In genomic region chr1:171258921-171259320, GRCm38 (mm10) we compare ENCODE assay signal across 21 mouse cellular contexts. TPM values are rescaled to one million over a fixed set of nuclear protein-coding genes. Genes with fewer than 3 reads are reported as not detected.
DNase-seq lines count a peak whose midpoint lies in the region; ATAC-seq lines count a peak whose summit lies in the region.
"Had no signal": no experiment of that assay in that cellular context is flagged by ENCODE, and none has a peak within 500 bp of the region (broad histone marks: within the 10 kb centered on the region; RNA-seq: fewer than 3 reads in every experiment).

No protein-coding gene starts in this region.

- no peak for ATAC-seq in heart, embryonic 13.5 days (ENCODE audit: extremely low read depth, insufficient number of reproducible peaks, low FRiP score, low TSS enrichment)
- ATAC-seq in common myeloid progenitor, adult 5-6 weeks (replicated peaks; ENCODE audit: low read depth, poor library complexity, severe bottlenecking), result 0 out of 2 replicates have a peak, but pooled peaks have one; percentile 20
- ATAC-seq: forebrain, postnatal 0 days; midbrain, embryonic 13.5 days had no signal

- no peaks in the 10 kb centered on the region for H3K9me3 ChIP-seq in heart, embryonic 13.5 days
- H3K9me3 ChIP-seq: embryonic facial prominence, embryonic 13.5 days; hindbrain, embryonic 10.5 days; limb, embryonic 15.5 days; midbrain, embryonic 13.5 days; neural tube, embryonic 12.5 days had no signal

- no peak overlapping the region for H3K27ac ChIP-seq in heart, embryonic 13.5 days (replicated peaks)
- H3K27ac ChIP-seq: embryonic facial prominence, embryonic 13.5 days; hindbrain, embryonic 10.5 days; layer of hippocampus, adult 2 months; limb, embryonic 15.5 days; midbrain, embryonic 13.5 days; neural tube, embryonic 12.5 days had no signal

- H3K4me2 ChIP-seq in heart, embryonic 13.5 days, result peak overlapping the region; percentile 38
- H3K4me2 ChIP-seq: embryonic facial prominence, embryonic 13.5 days; limb, embryonic 15.5 days; lung, embryonic 14.5 days; midbrain, embryonic 13.5 days; neural tube, embryonic 12.5 days had no signal

- intact Hi-C loops in heart, postnatal 14 days (cut with DNase I), result no loop called here

- H3K4me3 ChIP-seq in heart, embryonic 13.5 days, result no peak overlapping the region
- H3K4me3 ChIP-seq: embryonic facial prominence, embryonic 13.5 days; hindbrain, embryonic 10.5 days; layer of hippocampus, adult 2 months; limb, embryonic 15.5 days; midbrain, embryonic 13.5 days; neural tube, embryonic 12.5 days had no signal

- peak overlapping the region; percentile 33; the same call in 1 of the 2 replicates for H3K9ac ChIP-seq in heart, embryonic 13.5 days
- H3K9ac ChIP-seq: embryonic facial prominence, embryonic 13.5 days; forebrain, postnatal 0 days; limb, embryonic 15.5 days; lung, embryonic 14.5 days; midbrain, embryonic 13.5 days; neural tube, embryonic 12.5 days had no signal

- H3K36me3 ChIP-seq in heart, embryonic 13.5 days, result 0 out of 2 replicates have a peak, but pooled peaks cover 4% of the 10 kb centered on the region

- 55% methylated on average over 17 of the region's 17 CpGs for WGBS in heart, embryonic 13.5 days

- H3K27me3 ChIP-seq in heart, embryonic 13.5 days (replicated peaks), result no peaks in the 10 kb centered on the region
- H3K27me3 ChIP-seq: embryonic facial prominence, embryonic 13.5 days; limb, embryonic 15.5 days; midbrain, embryonic 13.5 days; neural tube, embryonic 12.5 days had no signal

- DNase-seq in cerebellum, adult 11-12 months, result peak; percentile 6
- no peak for DNase-seq in cerebellum, postnatal 10 days
- no peak for DNase-seq in heart, postnatal 14 days
- DNase-seq in 3134 (ENCODE audit: extremely low read depth, insufficient read length, low spot score), result peak; percentile 77
- no peak for DNase-seq in layer of hippocampus, postnatal 14 days (ENCODE audit: low spot score in 2 of 2)
- DNase-seq: adrenal gland, postnatal 10 days; cerebellum, adult 9-11 months; forebrain, postnatal 0 days; kidney, adult 2 months; kidney, postnatal 14 days; lung, embryonic 14.5 days; lung, postnatal 4 days; right cerebral cortex, postnatal 4 days had no signal

- peaks cover 16% of the 10 kb centered on the region for H3K4me1 ChIP-seq in heart, embryonic 13.5 days
- H3K4me1 ChIP-seq: neural tube, embryonic 12.5 days had no signal

RNA-seq across cellular contexts. Expression of gene Ndufs2, which starts 7.7 kb away (rescaled TPM):
- polyA plus RNA-seq in heart, embryonic 13.5 days (2015; fragmentation: Nextera tagmentation; extraction: Ambion mirVana), result 424 and 495 TPM in 2 replicates
- total RNA-seq in heart, postnatal 14 days (2021), result 1,000 to 10,000 TPM; 1,236 to 1,272 TPM
- total RNA-seq in common myeloid progenitor, adult 5-6 weeks (2017), result 198 and 334 TPM in 2 replicates
- 100 to 1,000 TPM; 274 to 282 TPM for total RNA-seq in layer of hippocampus, postnatal 14 days (2021)

RNA-seq across cellular contexts. Expression of gene Adamts4, which starts 8.7 kb away (rescaled TPM):
- 3.5 and 3.6 TPM in 2 replicates for polyA plus RNA-seq in heart, embryonic 13.5 days (2015; fragmentation: Nextera tagmentation; extraction: Ambion mirVana)
- total RNA-seq in heart, postnatal 14 days (2021), result 1 to 10 TPM; 2.9 to 3.6 TPM
- total RNA-seq in common myeloid progenitor, adult 5-6 weeks (2017), result not detected in 2 replicates
- total RNA-seq in layer of hippocampus, postnatal 14 days (2021), result 10 to 100 TPM; 31.5 to 34.6 TPM

RNA-seq across cellular contexts. Expression of gene B4galt3, which starts 11.2 kb away (rescaled TPM):
- 54.6 and 55.1 TPM in 2 replicates for polyA plus RNA-seq in heart, embryonic 13.5 days (2015; fragmentation: Nextera tagmentation; extraction: Ambion mirVana)
- 10 to 100 TPM; 19.5 to 25.7 TPM for total RNA-seq in heart, postnatal 14 days (2021)
- 11.0 and 32.0 TPM in 2 replicates for total RNA-seq in common myeloid progenitor, adult 5-6 weeks (2017)
- 10 to 100 TPM; 54.8 to 62.8 TPM for total RNA-seq in layer of hippocampus, postnatal 14 days (2021)

RNA-seq across cellular contexts. Expression of gene Ppox, which starts 22.1 kb away (rescaled TPM):
- polyA plus RNA-seq in heart, embryonic 13.5 days (2015; fragmentation: Nextera tagmentation; extraction: Ambion mirVana), result 36.1 and 42.1 TPM in 2 replicates
- total RNA-seq in heart, postnatal 14 days (2021), result 10 to 100 TPM; 16.4 to 21.3 TPM
- total RNA-seq in common myeloid progenitor, adult 5-6 weeks (2017), result 17.7 and 18.0 TPM in 2 replicates
- total RNA-seq in layer of hippocampus, postnatal 14 days (2021), result 10 to 100 TPM; 24.2 to 25.2 TPM

RNA-seq across cellular contexts. Expression of gene Fcer1g, which starts 24.8 kb away (rescaled TPM):
- 29.5 and 33.1 TPM in 2 replicates for polyA plus RNA-seq in heart, embryonic 13.5 days (2015; fragmentation: Nextera tagmentation; extraction: Ambion mirVana)
- 10 to 100 TPM; 10.2 to 11.6 TPM for total RNA-seq in heart, postnatal 14 days (2021)
- total RNA-seq in common myeloid progenitor, adult 5-6 weeks (2017), result 58.4 and 94.7 TPM in 2 replicates
- total RNA-seq in layer of hippocampus, postnatal 14 days (2021), result 10 to 100 TPM; 14.4 to 14.6 TPM

Comparison
In these comparisons a context has a peak if more than half of its experiments do, and no peak if none do; other contexts are left out.
1. DNase-seq: peak in cerebellum, adult 11-12 months (single experiment) and 3134 (single experiment); none in cerebellum, postnatal 10 days (0 of 2), heart, postnatal 14 days (0 of 2) and layer of hippocampus, postnatal 14 days (0 of 2).
2. RNA of gene Adamts4, which starts 8.7 kb away (total RNA-seq): 31.5 to 34.6 TPM in layer of hippocampus, postnatal 14 days; 2.9 to 3.6 TPM in heart, postnatal 14 days and not detected in common myeloid progenitor, adult 5-6 weeks; every median in the first group is over 4 times any median in the second.